Mouse (Mus musculus): Measurements from ENCODE around the gene Bcor.

- TF ChIP-seq MXI1 (IDR thresholded peaks at IDR 0.05; ENCODE audit: low read depth, low read length) (no peak), MYC (IDR thresholded peaks at IDR 0.05; ENCODE audit: low read depth, low read length) (no peak), MAFK (IDR thresholded peaks at IDR 0.05; ENCODE audit: borderline replicate concordance, low read depth, low read length) (no peak)
These were observed 78.0 kb downstream of the Bcor start for GRCm38 (mm10) chrX:12082184-12082583.
